Mouse (Mus musculus) myocyte (in vitro differentiated cells): Measurements from ENCODE around the gene Fcor.

Experiments
- CEBPB ChIP-seq: IDR thresholded peaks from 2 replicates; pipeline ENCODE4 v1.6.1; 2011; ENCODE audit warnings: mild to moderate bottlenecking, moderate library complexity; ENCODE audit not compliant: poor library complexity, insufficient read depth, severe bottlenecking
- E2F4 ChIP-seq: IDR thresholded peaks from one replicate; pipeline ENCODE4 v1.6.1; 2011; ENCODE audit warnings: mild to moderate bottlenecking, control low read depth, moderate library complexity; ENCODE audit not compliant: insufficient read depth
- MAX ChIP-seq: IDR thresholded peaks from one replicate; pipeline ENCODE4 v1.6.1; 2011; ENCODE audit warnings: low read depth, mild to moderate bottlenecking, control low read depth
- MYOD1 ChIP-seq, 3 experiments: IDR thresholded peaks; one replicate each; pipeline ENCODE4 v1.6.1; 2011; ENCODE audit warnings: control low read depth in 2 of 3, low read depth in 2 of 3, mild to moderate bottlenecking in 2 of 3, moderate library complexity in 1 of 3; ENCODE audit not compliant: insufficient read length in 2 of 3, control insufficient read depth in 1 of 3
- MYOG ChIP-seq, 3 experiments: IDR thresholded peaks; one replicate each; pipeline ENCODE4 v1.6.1; 2011; ENCODE audit warnings: control low read depth in 2 of 3, low read depth in 2 of 3, mild to moderate bottlenecking in 2 of 3; ENCODE audit not compliant: insufficient read length in 2 of 3, control insufficient read depth in 1 of 3, insufficient read depth in 1 of 3
- POLR2A ChIP-seq: IDR thresholded peaks from one replicate; pipeline ENCODE4 v1.6.1; 2011; ENCODE audit warnings: low read depth, mild to moderate bottlenecking, control low read depth, moderate library complexity; ENCODE audit not compliant: insufficient read length
- POLR2AphosphoS2 ChIP-seq: IDR thresholded peaks from one replicate; pipeline ENCODE4 v1.6.1; 2011; ENCODE audit warnings: low read depth, control low read depth; ENCODE audit not compliant: insufficient read length
- REST ChIP-seq: IDR thresholded peaks from one replicate; pipeline ENCODE4 v1.6.1; 2011; ENCODE audit warnings: mild to moderate bottlenecking, control low read depth, moderate library complexity; ENCODE audit not compliant: insufficient read depth, insufficient read length
- SRF ChIP-seq: IDR thresholded peaks from one replicate; pipeline ENCODE4 v1.6.1; 2011; ENCODE audit warnings: low read depth; ENCODE audit not compliant: control insufficient read depth, insufficient read length
- TCF12 ChIP-seq: IDR thresholded peaks from one replicate; pipeline ENCODE4 v1.6.1; 2011; ENCODE audit warnings: mild to moderate bottlenecking, control low read depth; ENCODE audit not compliant: poor library complexity, insufficient read depth, severe bottlenecking
- TCF3 ChIP-seq: IDR thresholded peaks from one replicate; pipeline ENCODE4 v1.6.1; 2011; ENCODE audit warnings: low read depth, control low read depth; ENCODE audit not compliant: insufficient read length
- USF1 ChIP-seq: IDR thresholded peaks from one replicate; pipeline ENCODE4 v1.6.1; 2011; ENCODE audit warnings: low read depth, mild to moderate bottlenecking, control low read depth, moderate library complexity

GRCm38 (mm10) chr8:3671980-3672491, at the start of gene Fcor:
- TF ChIP-seq MAX (no peak), POLR2A (no peak), TCF12 (no peak), MYOD1 (IDR thresholded peaks at IDR 0.05; ENCODE audit: control insufficient read depth in 1 of 3, insufficient read length in 2 of 3, low read depth in 2 of 3) (no peak), POLR2AphosphoS2 (no peak), MYOG (IDR thresholded peaks at IDR 0.05; ENCODE audit: control insufficient read depth in 1 of 3, insufficient read depth in 1 of 3, insufficient read length in 2 of 3, low read depth in 2 of 3) (no peak), SRF (no peak), TCF3 (no peak), USF1 (no peak), E2F4 (no peak), CEBPB (no peak), REST (no peak)
